Mouse (Mus musculus) C2C12 (cell line): ENCODE results near the gene Tcf25. TPM values are rescaled to one million over a fixed set of nuclear protein-coding genes. Genes with fewer than 3 reads are reported as not detected.

ENCODE experiments used
- H3K27me3 ChIP-seq: one replicate; pipeline ENCODE4 v1.6.1; 2011; ENCODE audit not compliant: control insufficient read depth, insufficient read depth, insufficient read length
- H3K36me3 ChIP-seq: one replicate; pipeline ENCODE4 v1.6.1; 2011; ENCODE audit not compliant: control insufficient read depth, insufficient read depth
- H3K4me3 ChIP-seq: one replicate; pipeline ENCODE4 v1.5.1; 2011; ENCODE audit warnings: mild to moderate bottlenecking, control low read depth; ENCODE audit not compliant: poor library complexity, insufficient read depth, severe bottlenecking
- H3K79me2 ChIP-seq: one replicate; pipeline ENCODE4 v1.6.1; 2011; ENCODE audit not compliant: control insufficient read depth, insufficient read depth
- H3K79me3 ChIP-seq: one replicate; pipeline ENCODE4 v1.6.1; 2011; ENCODE audit warnings: low read depth, control low read depth
- H3ac ChIP-seq: one replicate; pipeline ENCODE3; 2011; ENCODE audit warnings: low read depth; ENCODE audit not compliant: control insufficient read depth, insufficient read length
- CEBPB ChIP-seq: IDR thresholded peaks from one replicate; pipeline ENCODE4 v1.6.1; 2011; ENCODE audit warnings: low read depth, mild to moderate bottlenecking, control low read depth, moderate library complexity
- CTCF ChIP-seq: IDR thresholded peaks from one replicate; pipeline ENCODE4 v1.5.1; 2011; ENCODE audit not compliant: control insufficient read depth, insufficient read depth, insufficient read length
- FOSL1 ChIP-seq: IDR thresholded peaks from one replicate; pipeline ENCODE4 v1.8.0; 2011; ENCODE audit warnings: mild to moderate bottlenecking, low read length; ENCODE audit not compliant: poor library complexity, insufficient read depth, severe bottlenecking
- MAX ChIP-seq: IDR thresholded peaks from one replicate; pipeline ENCODE4 v1.6.1; 2011; ENCODE audit warnings: mild to moderate bottlenecking, control low read depth
- MYOD1 ChIP-seq: IDR thresholded peaks from one replicate; pipeline ENCODE4 v1.6.1; 2011; ENCODE audit warnings: low read depth; ENCODE audit not compliant: control insufficient read depth, insufficient read length
- MYOG ChIP-seq: IDR thresholded peaks from one replicate; pipeline ENCODE4 v1.6.1; 2011; ENCODE audit not compliant: control insufficient read depth, insufficient read length; ENCODE audit errors: extremely low read depth
- USF1 ChIP-seq: IDR thresholded peaks from one replicate; pipeline ENCODE4 v1.6.1; 2011; ENCODE audit warnings: low read depth, mild to moderate bottlenecking, control low read depth, moderate library complexity
- polyA plus RNA-seq: library from polyadenylated mRNA; unstranded; fragments of >200 nt; fragmentation: generic; extraction: Trizol; gene quantifications from one replicate; pipeline ENCODE4 v1.2.1, GENCODE M21; 2012; ENCODE audit warnings: missing spikeins

The Tcf25 gene
- polyA plus RNA-seq, 1 experiment: 128 TPM

GRCm38 (mm10) chr8:123345856-123346255 is 27.7 kb upstream of the Tcf25 start:
- H3K79me2 ChIP-seq: peaks cover 5% of the 10 kb centered on the region
- TF ChIP-seq MAX (no peak), CEBPB (no peak), MYOD1 (no peak), MYOG (no peak)
- no peaks in the 10 kb centered on the region for H3K36me3 ChIP-seq
- H3ac ChIP-seq: no peak overlapping the region
- peaks cover 2% of the 10 kb centered on the region for H3K79me3 ChIP-seq
- no peak overlapping the region for H3K4me3 ChIP-seq
- H3K27me3 ChIP-seq: no peaks in the 10 kb centered on the region

- no peak for TF ChIP-seq CTCF
- TF ChIP-seq FOSL1: no peak
- no peak for TF ChIP-seq MYOG
- no peak for TF ChIP-seq MYOD1
- no peak for TF ChIP-seq CEBPB
- no peak for TF ChIP-seq USF1
- no peak for TF ChIP-seq MAX
- Histone ChIP-seq H3K79me2 (no peaks in the 10 kb centered on the region), H3K4me3 (no peak overlapping the region), H3K36me3 (no peaks in the 10 kb centered on the region), H3ac (no peak overlapping the region), H3K27me3 (no peaks in the 10 kb centered on the region), H3K79me3 (no peaks in the 10 kb centered on the region)
Measured at GRCm38 (mm10) chr8:123347293-123347692, 26.3 kb upstream of the Tcf25 start.

- Histone ChIP-seq H3K79me3 (no peaks in the 10 kb centered on the region), H3K79me2 (no peaks in the 10 kb centered on the region), H3K27me3 (no peaks in the 10 kb centered on the region), H3ac (no peak overlapping the region), H3K36me3 (no peaks in the 10 kb centered on the region), H3K4me3 (no peak overlapping the region)
- no peak for TF ChIP-seq CEBPB
- no peak for TF ChIP-seq MAX
- TF ChIP-seq FOSL1: no peak
- no peak for TF ChIP-seq MYOG
- no peak for TF ChIP-seq USF1
- TF ChIP-seq MYOD1: no peak
- TF ChIP-seq CTCF: no peak
Measured at GRCm38 (mm10) chr8:123348237-123348843, 25.2 kb upstream of the Tcf25 start.

GRCm38 (mm10) chr8:123349073-123349472 is 24.5 kb upstream of the Tcf25 start:
- Histone ChIP-seq H3ac (no peak overlapping the region), H3K79me3 (no peaks in the 10 kb centered on the region), H3K27me3 (no peaks in the 10 kb centered on the region), H3K79me2 (no peaks in the 10 kb centered on the region), H3K4me3 (no peak overlapping the region), H3K36me3 (no peaks in the 10 kb centered on the region)
- no peak for TF ChIP-seq MAX
- no peak for TF ChIP-seq CTCF
- no peak for TF ChIP-seq FOSL1
- TF ChIP-seq MYOD1: no peak
- no peak for TF ChIP-seq MYOG
- TF ChIP-seq USF1: no peak
- no peak for TF ChIP-seq CEBPB

- H3K27me3 ChIP-seq: no peaks in the 10 kb centered on the region
- no peak for TF ChIP-seq USF1
- no peak for TF ChIP-seq CTCF
- TF ChIP-seq FOSL1: no peak
- TF ChIP-seq CEBPB: no peak
- TF ChIP-seq MAX: no peak
- no peak for TF ChIP-seq MYOG
- no peak for TF ChIP-seq MYOD1
- H3ac ChIP-seq: no peak overlapping the region
- no peaks in the 10 kb centered on the region for H3K79me3 ChIP-seq
- no peak overlapping the region for H3K4me3 ChIP-seq
- no peaks in the 10 kb centered on the region for H3K36me3 ChIP-seq
- H3K79me2 ChIP-seq: no peaks in the 10 kb centered on the region
Measured at GRCm38 (mm10) chr8:123352118-123352517, 21.4 kb upstream of the Tcf25 start.

GRCm38 (mm10) chr8:123352786-123353185 is 20.8 kb upstream of the Tcf25 start:
- H3K4me3 ChIP-seq: no peak overlapping the region
- no peaks in the 10 kb centered on the region for H3K27me3 ChIP-seq
- TF ChIP-seq MYOD1 (no peak), USF1 (no peak), CEBPB (no peak), CTCF (peak; percentile 85), MAX (peak; percentile 18), FOSL1 (no peak), MYOG (no peak)
- no peak overlapping the region for H3ac ChIP-seq
- H3K79me3 ChIP-seq: no peaks in the 10 kb centered on the region
- H3K79me2 ChIP-seq: no peaks in the 10 kb centered on the region
- no peaks in the 10 kb centered on the region for H3K36me3 ChIP-seq
